Comparison of ENCODE assay signal across 21 mouse cellular contexts in the genomic region with DNA sequence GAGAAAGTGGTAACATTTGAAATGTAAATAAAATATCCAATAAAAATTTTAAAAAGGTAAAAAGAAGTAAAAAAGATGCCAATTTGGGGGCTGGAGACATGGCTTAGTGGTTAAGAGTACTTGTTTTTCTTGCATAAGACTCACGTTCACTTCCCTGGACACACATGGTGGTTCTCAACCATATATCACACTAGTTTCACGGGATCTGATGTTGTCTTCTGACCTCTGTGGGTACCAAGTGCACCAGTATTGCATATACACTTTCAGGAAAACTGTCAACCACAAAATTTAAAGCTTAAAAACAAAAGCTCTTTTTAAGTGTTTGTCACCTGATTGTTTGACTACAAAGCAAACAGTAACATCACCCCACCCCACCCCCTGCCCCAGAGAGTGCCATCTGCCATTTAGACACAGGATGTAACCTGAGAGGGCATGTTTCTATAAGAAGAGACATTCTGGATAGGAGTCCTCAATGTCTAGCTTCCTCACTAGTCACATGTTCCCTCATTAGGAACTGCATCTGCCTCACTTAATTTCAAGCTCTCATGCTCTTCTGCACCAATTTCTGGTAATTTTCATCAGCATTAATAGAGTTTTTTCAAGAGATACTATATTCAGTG.
DNase-seq lines count a peak whose midpoint lies in the region; ATAC-seq lines count a peak whose summit lies in the region.
"Had no signal": no experiment of that assay in that cellular context is flagged by ENCODE, and none has a peak within 500 bp of the region (broad histone marks: within the 10 kb centered on the region; RNA-seq: fewer than 3 reads in every experiment).

No protein-coding gene starts in this region.

- WGBS in midbrain, embryonic 11.5 days: 83% methylated on average over 2 of the region's 2 CpGs
- WGBS in midbrain, embryonic 10.5 days: 79% methylated on average over 2 of the region's 2 CpGs

- H3K9me3 ChIP-seq in midbrain, embryonic 11.5 days (ENCODE audit: control insufficient read depth, low read length): no peaks in the 10 kb centered on the region
- H3K9me3 ChIP-seq in midbrain, embryonic 10.5 days (replicated peaks): no peaks in the 10 kb centered on the region
- H3K9me3 ChIP-seq: embryonic facial prominence, embryonic 15.5 days; forebrain, embryonic 10.5 days; G1E; heart, embryonic 15.5 days; hindbrain, embryonic 10.5 days had no signal

- H3K4me2 ChIP-seq in midbrain, embryonic 11.5 days: no peak overlapping the region
- H3K4me2 ChIP-seq: embryonic facial prominence, embryonic 15.5 days; heart, embryonic 11.5 days; heart, embryonic 15.5 days; hindbrain, embryonic 14.5 days had no signal

- H3K9ac ChIP-seq in midbrain, embryonic 11.5 days (ENCODE audit: low read length): no peak overlapping the region
- H3K9ac ChIP-seq: embryonic facial prominence, embryonic 15.5 days; heart, embryonic 15.5 days; hindbrain, embryonic 14.5 days had no signal

- no peak overlapping the region for H3K4me3 ChIP-seq in midbrain, embryonic 11.5 days (ENCODE audit: low read depth, low read length)
- no peak overlapping the region for H3K4me3 ChIP-seq in midbrain, embryonic 10.5 days
- H3K4me3 ChIP-seq: embryonic facial prominence, embryonic 15.5 days; erythroblast, embryonic 14.5 days; forebrain, embryonic 10.5 days; heart, adult 2 months; heart, embryonic 15.5 days; hindbrain, embryonic 10.5 days had no signal

- no peak overlapping the region for H3K27ac ChIP-seq in midbrain, embryonic 11.5 days (ENCODE audit: low read depth, low read length)
- no peak overlapping the region for H3K27ac ChIP-seq in midbrain, embryonic 10.5 days (replicated peaks)
- H3K27ac ChIP-seq: embryonic facial prominence, embryonic 15.5 days; forebrain, embryonic 10.5 days; heart, adult 2 months; heart, embryonic 15.5 days; hindbrain, embryonic 10.5 days; hindbrain, embryonic 14.5 days had no signal

- ATAC-seq in midbrain, embryonic 11.5 days (ENCODE audit: low FRiP score): no peak
- ATAC-seq: CD4-positive, CD25-positive, alpha-beta regulatory T cell, adult 4 months; forebrain, embryonic 16.5 days had no signal

- H3K27me3 ChIP-seq in midbrain, embryonic 11.5 days (ENCODE audit: control insufficient read depth, insufficient read depth, low read length): no peaks in the 10 kb centered on the region
- H3K27me3 ChIP-seq in midbrain, embryonic 10.5 days (ENCODE audit: low read depth, poor library complexity, severe bottlenecking): no peaks in the 10 kb centered on the region
- H3K27me3 ChIP-seq: embryonic facial prominence, embryonic 15.5 days; heart, embryonic 15.5 days had no signal

- DNase-seq in heart, adult 11 months: peak; percentile 8
- no peak for DNase-seq in heart, postnatal 4 days
- peak; percentile 78 for DNase-seq in midbrain, embryonic 11.5 days (ENCODE audit: low spot score, missing footprints)
- no peak for DNase-seq in midbrain, embryonic 10.5 days (ENCODE audit: low spot score)
- peak; percentile 33 for DNase-seq in retina, embryonic 14.5 days (ENCODE audit: low spot score)
- no peak for DNase-seq in yolk sac, embryonic 10.5 days (ENCODE audit: low spot score)
- DNase-seq: adrenal gland, adult 8-10 months; cerebellum, adult 11 months; cerebellum, adult 8-10 months; gastrocnemius, postnatal 10 days; heart, adult 2 months had no signal

- H3K4me1 ChIP-seq in midbrain, embryonic 11.5 days (ENCODE audit: control insufficient read depth, insufficient read depth, low read length): peaks cover 7% of the 10 kb centered on the region; the same call in 1 of the 2 replicates
- peaks cover 31% of the 10 kb centered on the region for H3K4me1 ChIP-seq in midbrain, embryonic 10.5 days
- H3K4me1 ChIP-seq: embryonic facial prominence, embryonic 15.5 days had no signal

- no peaks in the 10 kb centered on the region for H3K36me3 ChIP-seq in midbrain, embryonic 11.5 days (ENCODE audit: control insufficient read depth, insufficient read depth, low read length)
- H3K36me3 ChIP-seq in midbrain, embryonic 10.5 days: no peaks in the 10 kb centered on the region
- H3K36me3 ChIP-seq: embryonic facial prominence, embryonic 15.5 days; forebrain, embryonic 10.5 days; G1E; heart, embryonic 15.5 days; hindbrain, embryonic 10.5 days had no signal

Comparison
In these comparisons a context has a peak if more than half of its experiments do, and no peak if none do; other contexts are left out.
1. DNase-seq: peak in heart, adult 11 months (single experiment), midbrain, embryonic 11.5 days (single experiment) and retina, embryonic 14.5 days (single experiment); none in heart, postnatal 4 days (single experiment), midbrain, embryonic 10.5 days (single experiment) and yolk sac, embryonic 10.5 days (single experiment).